Mouse (Mus musculus): ENCODE results near the gene Prss48.

GRCm38 (mm10) chr3:86024065-86024795 lies 21.9 kb upstream of the Prss48 start:
- TF ChIP-seq USF1 (IDR thresholded peaks at IDR 0.05; ENCODE audit: low read depth), result no peak
- no peak for TF ChIP-seq POLR2A (IDR thresholded peaks at IDR 0.05; ENCODE audit: insufficient read length, low read depth)
- no peak for TF ChIP-seq POLR2AphosphoS2 (IDR thresholded peaks at IDR 0.05; ENCODE audit: insufficient read length, low read depth)

Measured in myocyte (in vitro differentiated cells).